Mouse (Mus musculus) midbrain, postnatal 0 days (tissue): Measurements from ENCODE around the gene Gm20388. TPM values are rescaled to one million over a fixed set of nuclear protein-coding genes. Genes with fewer than 3 reads are reported as not detected.

ENCODE experiments used
- ATAC-seq: fragments of 200-750 bp; cut with Nextera tagmentation; 2 replicates; pipeline ENCODE4 v1.8.0; 2017; ENCODE audit warnings: moderate number of reproducible peaks, mild to moderate bottlenecking, moderate TSS enrichment, moderate library complexity; ENCODE audit not compliant: low FRiP score
- DNase-seq: peaks from one replicate; pipeline ENCODE4 v3.0.0-alpha.2; 2015; ENCODE audit warnings: low spot score
- H3K27ac ChIP-seq: fragments of 300-500 bp; sonication (generic); 2 replicates; pipeline ENCODE4 v1.5.1; 2014; ENCODE audit warnings: low read depth, mild to moderate bottlenecking, low read length, mixed read lengths
- H3K27me3 ChIP-seq: fragments of 300-500 bp; sonication (generic); 2 replicates; pipeline ENCODE4 v1.6.1; 2014; ENCODE audit warnings: low read length, control low read depth, mixed read lengths; ENCODE audit not compliant: insufficient read depth
- H3K36me3 ChIP-seq: fragments of 300-500 bp; sonication (generic); 2 replicates; pipeline ENCODE4 v1.6.1; 2014; ENCODE audit warnings: low read length, control low read depth, mixed read lengths; ENCODE audit not compliant: insufficient read depth
- H3K4me1 ChIP-seq: fragments of 300-500 bp; sonication (generic); 2 replicates; pipeline ENCODE4 v1.6.1; 2014; ENCODE audit warnings: mild to moderate bottlenecking, control low read depth, antibody characterized with exemption, low read length, mixed read lengths; ENCODE audit not compliant: insufficient read depth
- H3K4me2 ChIP-seq: fragments of 300-500 bp; sonication (generic); 2 replicates; pipeline ENCODE4 v1.6.1; 2014; ENCODE audit warnings: low read depth, mild to moderate bottlenecking, low read length, mixed read lengths; ENCODE audit not compliant: poor library complexity, severe bottlenecking
- H3K4me3 ChIP-seq: fragments of 300-500 bp; sonication (generic); 2 replicates; pipeline ENCODE4 v1.5.1; 2014; ENCODE audit warnings: low read depth, mild to moderate bottlenecking, low read length, moderate library complexity
- H3K9ac ChIP-seq: fragments of 300-500 bp; sonication (generic); replicated peaks from 2 replicates; pipeline ENCODE4 v1.6.1; 2014; ENCODE audit warnings: mild to moderate bottlenecking, low read length, moderate library complexity, mixed read lengths; ENCODE audit not compliant: poor library complexity, severe bottlenecking
- H3K9me3 ChIP-seq: fragments of 300-500 bp; sonication (generic); 2 replicates; pipeline ENCODE4 v1.6.1; 2016; ENCODE audit warnings: low read length, control low read depth
- CTCF ChIP-seq: IDR thresholded peaks from 2 replicates; pipeline ENCODE4 v1.5.1; 2016; ENCODE audit warnings: antibody characterized with exemption, mild to moderate bottlenecking
- WGBS: fragments of 180-500 bp; shearing (Covaris S2); extraction: QIAGEN DNeasy Blood & Tissue Kit; methylation state at CpG from one replicate; pipeline ENCODE4 v1.1.7; 2014; 5-methylcytosine and 5-hydroxymethylcytosine counted together
- polyA plus RNA-seq: library from polyadenylated mRNA; unstranded; fragments of >200 nt; fragmentation: Nextera tagmentation; extraction: Ambion mirVana; gene quantifications from 2 replicates; pipeline ENCODE4 v1.2.1, GENCODE M21; 2015
- total RNA-seq: library from RNA; depleted of rRNA; stranded (reverse); fragments of >200 nt; gene quantifications from 2 replicates; pipeline ENCODE4 v1.2.3, GENCODE M21; 2014

Gm20388 gene
- total and polyA plus RNA-seq, 2 experiments from 2014 or later = 74.2 TPM; not detected in 1

GRCm38 (mm10) chr8:121229550-121229949, 1318.9 kb downstream of the Gm20388 start:
- no peak for TF ChIP-seq CTCF
- Histone ChIP-seq H3K27ac (no peak overlapping the region), H3K9ac (no peak overlapping the region), H3K4me3 (no peak overlapping the region), H3K4me1 (no peaks in the 10 kb centered on the region), H3K9me3 (no peaks in the 10 kb centered on the region), H3K4me2 (no peak overlapping the region), H3K27me3 (no peaks in the 10 kb centered on the region), H3K36me3 (no peaks in the 10 kb centered on the region)
- ATAC-seq = no peak
- DNase-seq = no peak
- WGBS = 52% methylated on average over 6 of the region's 7 CpGs

- no peak for TF ChIP-seq CTCF
- DNase-seq = no peak
Measured at GRCm38 (mm10) chr8:121233196-121233595, 1322.6 kb downstream of the Gm20388 start.

GRCm38 (mm10) chr8:121234915-121235314, 1324.3 kb downstream of the Gm20388 start:
- no peak for ATAC-seq
- Histone ChIP-seq H3K27me3 (no peaks in the 10 kb centered on the region), H3K4me1 (no peaks in the 10 kb centered on the region), H3K9ac (no peak overlapping the region), H3K36me3 (no peaks in the 10 kb centered on the region), H3K4me3 (no peak overlapping the region), H3K9me3 (no peaks in the 10 kb centered on the region), H3K27ac (no peak overlapping the region), H3K4me2 (no peak overlapping the region)
- peak; percentile 63 for TF ChIP-seq CTCF
- 67% methylated on average over 7 of the region's 7 CpGs for WGBS
- no peak for DNase-seq

More at GRCm38 (mm10) chr8:121233196-121233595, 1322.6 kb downstream of the Gm20388 start:
- Histone ChIP-seq H3K36me3 (no peaks in the 10 kb centered on the region), H3K4me1 (no peaks in the 10 kb centered on the region), H3K4me2 (no peak overlapping the region), H3K9ac (no peak overlapping the region), H3K9me3 (no peaks in the 10 kb centered on the region), H3K27me3 (no peaks in the 10 kb centered on the region), H3K27ac (no peak overlapping the region), H3K4me3 (no peak overlapping the region)
- ATAC-seq = no peak
- WGBS = 17% methylated on average over 4 of the region's 4 CpGs

- Histone ChIP-seq H3K4me3 (no peak overlapping the region), H3K9ac (no peak overlapping the region), H3K9me3 (no peaks in the 10 kb centered on the region), H3K4me2 (no peak overlapping the region), H3K27me3 (peaks cover 4% of the 10 kb centered on the region; the same call in 1 of the 2 replicates), H3K27ac (no peak overlapping the region), H3K36me3 (no peaks in the 10 kb centered on the region), H3K4me1 (no peaks in the 10 kb centered on the region; the same call in 1 of the 2 replicates)
- no peak for ATAC-seq
- 56% methylated on average over 6 of the region's 6 CpGs for WGBS
- TF ChIP-seq CTCF = no peak
- DNase-seq = peak; percentile 54
Measured at GRCm38 (mm10) chr8:121239640-121240039, 1329.0 kb downstream of the Gm20388 start.

GRCm38 (mm10) chr8:121241761-121242552, 1331.3 kb downstream of the Gm20388 start:
- H3K4me3 ChIP-seq = no peak overlapping the region
- H3K27me3 ChIP-seq = peaks cover 4% of the 10 kb centered on the region; the same call in 1 of the 2 replicates
- no peak overlapping the region for H3K9ac ChIP-seq
- no peak overlapping the region for H3K27ac ChIP-seq
- no peaks in the 10 kb centered on the region for H3K9me3 ChIP-seq
- DNase-seq (peak; percentile 62), ATAC-seq (peak; percentile 54)
- H3K4me1 ChIP-seq = no peaks in the 10 kb centered on the region; the same call in 1 of the 2 replicates
- no peak overlapping the region for H3K4me2 ChIP-seq
- no peak for TF ChIP-seq CTCF
- no peaks in the 10 kb centered on the region for H3K36me3 ChIP-seq
- 14% methylated on average over 14 of the region's 14 CpGs for WGBS

GRCm38 (mm10) chr8:121242671-121243070, 1332.0 kb downstream of the Gm20388 start:
- H3K4me1 ChIP-seq = no peaks in the 10 kb centered on the region; the same call in 1 of the 2 replicates
- no peaks in the 10 kb centered on the region for H3K9me3 ChIP-seq
- H3K9ac ChIP-seq = no peak overlapping the region
- DNase-seq = no peak
- H3K27ac ChIP-seq = no peak overlapping the region
- peaks cover 4% of the 10 kb centered on the region; the same call in 1 of the 2 replicates for H3K27me3 ChIP-seq
- no peak for ATAC-seq
- WGBS = 13% methylated on average over 13 of the region's 13 CpGs
- no peak overlapping the region for H3K4me3 ChIP-seq
- no peak overlapping the region for H3K4me2 ChIP-seq
- no peaks in the 10 kb centered on the region for H3K36me3 ChIP-seq
- TF ChIP-seq CTCF = no peak
